Mouse (Mus musculus): ENCODE results near the gene Zbtb9.
"Not testable (repeated sequence)": the region's sequence is repeated elsewhere in the genome, so short reads cannot be mapped to it uniquely, and the experiment has no call there.

Gene Zbtb9

GRCm38 (mm10) chr17:26972107-26972506, 860 bp upstream of the Zbtb9 start:
- DNase-seq: no peak

GRCm38 (mm10) chr17:26974547-26974946, 1.6 kb downstream of the Zbtb9 start:
- no peak for DNase-seq

DNA sequence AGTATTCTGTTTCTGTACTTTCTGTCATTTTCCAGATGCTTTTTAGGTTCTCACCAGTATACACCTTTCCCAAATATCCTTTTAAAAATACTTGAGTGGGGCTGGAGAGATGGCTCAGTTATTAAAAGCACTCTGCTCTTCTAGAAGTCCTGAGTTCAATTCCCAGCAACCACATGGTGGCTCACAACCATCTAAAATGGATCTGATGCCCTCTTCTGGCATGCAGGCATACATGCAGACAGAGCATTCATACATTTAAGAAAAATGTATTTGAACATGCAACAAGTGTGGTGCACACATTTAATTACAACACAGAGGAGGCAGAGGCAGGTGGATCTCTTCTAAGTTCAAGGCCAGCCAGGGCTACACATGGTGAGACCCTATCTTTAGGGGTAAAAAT, 2.4 kb downstream of the Zbtb9 start:
- no peak for DNase-seq

DNA sequence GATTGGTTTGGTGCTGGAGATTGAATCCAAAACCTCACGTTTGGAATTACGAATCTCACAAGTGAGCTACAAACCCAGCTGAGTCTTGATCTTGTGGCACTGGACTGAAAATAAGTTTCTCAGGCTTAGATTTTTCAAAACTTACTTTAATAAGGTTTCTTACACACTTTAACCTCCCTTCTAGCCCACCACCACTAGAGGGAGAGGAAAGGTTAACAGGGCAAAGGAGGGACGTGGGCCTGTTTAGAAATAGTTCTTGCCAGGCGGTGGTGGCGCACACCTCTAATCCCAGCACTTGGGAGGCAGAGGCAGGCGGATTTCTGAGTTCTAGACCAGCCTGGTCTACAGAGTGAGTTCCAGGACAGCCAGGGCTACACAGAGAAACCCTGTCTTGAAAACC, 4.4 kb downstream of the Zbtb9 start:
- DNase-seq: not testable (repeated sequence)

DNA sequence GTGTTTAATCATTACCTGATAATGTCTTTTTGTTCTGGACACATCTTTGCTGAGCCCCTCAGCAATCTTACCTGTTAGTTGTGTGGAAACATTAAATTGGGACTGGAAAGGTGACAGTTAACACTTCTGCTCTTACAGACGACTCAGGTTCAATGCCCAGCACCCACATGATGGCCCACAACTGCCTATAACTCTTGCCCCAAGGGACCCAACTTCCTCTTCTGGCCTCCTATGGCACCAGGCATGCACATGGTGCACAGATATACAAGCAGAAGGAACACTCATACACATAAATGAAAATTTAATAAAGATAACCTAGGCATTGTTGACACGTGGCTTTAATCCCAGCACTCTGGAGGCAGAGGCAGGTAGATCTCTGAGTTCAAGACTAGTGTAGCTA, 6.5 kb downstream of the Zbtb9 start:
- no peak for DNase-seq

GRCm38 (mm10) chr17:26981050-26981449, 8.1 kb downstream of the Zbtb9 start:
- no peak for DNase-seq

GRCm38 (mm10) chr17:26983382-26983781, 10.4 kb downstream of the Zbtb9 start:
- no peak for DNase-seq

- DNase-seq: no peak
Measured at GRCm38 (mm10) chr17:26985503-26986179, 12.7 kb downstream of the Zbtb9 start.

GRCm38 (mm10) chr17:26990521-26990920, 17.6 kb downstream of the Zbtb9 start:
- DNase-seq: no peak

- DNase-seq: no peak
Measured at GRCm38 (mm10) chr17:26994410-26994809, 21.4 kb downstream of the Zbtb9 start.

- no peak for DNase-seq
Measured at GRCm38 (mm10) chr17:26995006-26995405, 22.0 kb downstream of the Zbtb9 start.

DNA sequence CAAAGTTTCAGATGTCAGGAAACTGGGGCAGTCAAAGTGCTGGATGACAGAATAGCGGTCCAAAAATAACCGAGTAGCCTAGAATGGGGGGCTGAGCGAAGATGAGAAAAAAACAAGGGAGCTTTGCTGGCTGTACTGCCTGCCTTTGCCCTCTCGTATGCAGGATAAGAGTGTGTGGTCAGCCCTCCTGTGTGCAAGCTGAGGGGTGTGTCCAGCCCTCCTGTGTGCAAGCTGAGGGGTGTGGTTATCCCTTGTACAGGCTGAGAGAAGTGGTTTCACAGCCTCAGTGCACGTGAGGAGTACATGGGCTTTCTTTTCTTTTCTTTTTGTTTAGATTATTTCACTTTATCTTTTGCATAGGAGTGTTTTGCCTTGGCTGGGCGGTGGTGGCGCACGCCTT, 22.6 kb downstream of the Zbtb9 start:
- DNase-seq: no peak

DNA sequence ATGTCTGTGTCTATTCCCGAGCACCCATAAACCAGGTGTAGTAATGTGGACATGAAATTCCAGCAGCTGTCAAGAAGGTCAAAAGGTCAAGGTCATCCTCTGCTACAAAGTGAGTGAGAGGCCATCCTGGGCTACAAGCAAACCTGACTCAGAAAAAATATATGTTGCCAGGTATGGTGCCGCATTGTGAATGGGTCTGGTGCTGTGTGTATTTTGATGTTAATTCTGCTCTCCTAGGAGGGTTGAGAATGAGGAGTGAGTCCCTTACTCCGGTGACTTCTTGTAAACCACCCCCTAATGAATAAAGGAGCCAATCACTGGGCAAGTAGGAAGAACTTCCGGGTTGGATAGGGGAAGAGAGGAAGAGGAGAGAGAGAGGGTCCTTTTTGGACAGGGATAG, 24.7 kb downstream of the Zbtb9 start:
- DNase-seq: no peak

- no peak for DNase-seq
Measured at GRCm38 (mm10) chr17:26998283-26998682, 25.3 kb downstream of the Zbtb9 start.

- DNase-seq: no peak
Measured at GRCm38 (mm10) chr17:26999996-27000395, 27.0 kb downstream of the Zbtb9 start.

- no peak for DNase-seq
Measured at GRCm38 (mm10) chr17:27001151-27001550, 28.2 kb downstream of the Zbtb9 start.

- no peak for DNase-seq
Measured at GRCm38 (mm10) chr17:27001889-27002288, 28.9 kb downstream of the Zbtb9 start.

DNA sequence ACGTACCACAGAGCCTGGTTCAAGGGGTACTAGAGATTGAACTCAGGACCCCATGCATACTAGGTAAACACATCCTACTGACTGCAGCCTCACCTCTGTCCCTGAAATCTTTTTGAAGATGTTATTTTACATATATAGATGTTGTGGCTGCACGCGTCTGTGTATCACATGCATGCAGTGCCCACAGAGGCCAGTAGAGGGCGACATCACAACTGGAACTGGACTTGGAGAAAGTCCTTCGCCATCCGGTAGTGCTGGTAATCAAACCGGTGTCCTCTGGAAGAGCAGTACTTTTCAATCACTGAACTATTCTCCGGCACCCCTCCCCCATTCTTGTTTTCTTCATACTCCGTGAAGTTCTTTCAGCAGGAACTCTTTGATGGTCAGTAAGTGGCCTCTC, 31.5 kb downstream of the Zbtb9 start:
- no peak for DNase-seq

DNA sequence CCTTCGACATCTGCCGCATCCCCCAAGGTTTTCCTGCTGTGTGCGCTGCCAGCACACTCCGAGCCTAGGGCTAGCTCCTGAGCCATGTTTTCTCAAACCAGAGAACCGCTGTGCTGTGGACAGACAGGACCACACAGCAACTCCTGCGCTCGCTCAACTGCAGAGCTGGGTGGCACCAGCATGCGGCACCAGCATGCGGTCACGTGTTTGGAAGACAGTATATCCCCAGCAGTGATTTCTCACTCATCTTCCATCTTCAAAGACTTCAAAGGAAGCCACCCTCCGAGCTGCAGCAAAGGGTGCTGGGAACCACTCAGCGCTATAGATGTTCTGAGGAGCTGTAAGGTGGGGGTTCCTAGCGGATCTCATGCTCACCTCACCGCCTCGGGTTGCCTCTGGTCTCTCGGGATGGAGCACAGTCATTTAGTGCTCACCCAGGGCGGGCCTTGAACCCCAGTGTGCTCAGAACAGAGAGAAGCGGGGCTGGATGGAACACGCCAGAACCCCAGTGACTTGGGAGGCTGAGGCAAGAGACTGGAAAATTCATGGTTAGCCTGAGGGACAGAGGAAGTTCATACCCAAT, 32.0 kb downstream of the Zbtb9 start:
- no peak for DNase-seq

DNA sequence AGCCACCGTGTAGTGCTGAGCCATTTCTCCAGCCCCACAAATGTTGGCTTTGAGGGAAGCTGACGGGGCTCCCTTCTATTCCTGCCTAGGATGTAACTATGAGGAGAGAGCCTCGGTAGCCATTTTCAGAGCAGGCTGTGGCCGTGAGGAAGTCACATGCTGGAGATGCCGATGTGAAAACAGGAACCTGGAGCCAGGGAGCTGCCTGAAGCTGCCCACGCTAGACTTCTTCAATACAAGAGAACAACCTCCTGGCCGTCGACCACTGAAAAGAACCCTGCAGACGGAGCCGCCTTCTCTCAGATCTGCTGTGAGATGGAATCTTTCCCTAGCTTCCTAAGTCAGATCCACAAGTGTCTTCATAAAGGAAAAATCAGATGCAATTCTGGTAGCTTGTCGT, 32.7 kb downstream of the Zbtb9 start:
- DNase-seq: no peak

DNA sequence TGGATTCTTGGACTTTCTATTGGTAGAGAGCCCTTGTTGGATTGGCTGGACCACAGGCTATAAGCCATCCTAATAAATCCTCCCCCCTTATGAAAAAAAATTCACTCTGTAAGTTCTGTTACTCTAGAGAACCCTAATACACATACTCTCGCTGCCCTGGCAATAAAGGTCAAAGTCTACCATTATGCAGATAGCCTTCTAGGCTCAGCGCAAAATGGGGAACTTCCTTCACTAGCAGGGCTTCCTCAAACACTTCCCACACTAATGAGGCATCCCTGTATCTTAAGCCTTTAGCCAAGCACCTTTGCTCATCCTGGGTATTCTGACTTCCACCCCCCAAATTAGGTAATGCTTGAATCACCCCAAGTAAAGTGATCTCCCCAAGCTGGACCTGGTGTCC, 35.3 kb downstream of the Zbtb9 start:
- no peak for DNase-seq

DNA sequence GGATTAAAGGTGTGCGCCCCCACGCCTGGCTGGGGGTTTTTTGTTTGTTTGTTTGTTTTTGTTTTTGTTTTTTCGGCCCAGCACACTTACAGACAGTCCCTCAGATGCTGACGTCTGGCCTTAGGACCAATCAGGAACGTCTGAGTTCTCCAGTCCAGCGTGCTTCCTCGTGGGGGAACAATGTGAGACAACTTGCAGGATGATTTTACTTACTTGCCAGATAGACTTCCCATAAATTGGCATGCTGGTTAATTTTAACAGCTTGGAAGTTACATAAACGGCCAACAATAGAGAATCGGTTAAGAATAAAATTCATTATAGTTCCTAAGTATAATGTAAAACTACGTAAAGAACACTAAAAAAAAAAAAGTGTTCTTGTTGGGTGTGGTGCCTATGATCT, 38.2 kb downstream of the Zbtb9 start:
- no peak for DNase-seq

- no peak for DNase-seq
Measured at GRCm38 (mm10) chr17:27011998-27012672, 39.2 kb downstream of the Zbtb9 start.

GRCm38 (mm10) chr17:27012909-27013308, 39.9 kb downstream of the Zbtb9 start:
- no peak for DNase-seq

All from cerebellum, adult 8-10 months (tissue).